Mouse (Mus musculus): ENCODE results near the gene 4931400O07Rik.

The 4931400O07Rik gene

DNA sequence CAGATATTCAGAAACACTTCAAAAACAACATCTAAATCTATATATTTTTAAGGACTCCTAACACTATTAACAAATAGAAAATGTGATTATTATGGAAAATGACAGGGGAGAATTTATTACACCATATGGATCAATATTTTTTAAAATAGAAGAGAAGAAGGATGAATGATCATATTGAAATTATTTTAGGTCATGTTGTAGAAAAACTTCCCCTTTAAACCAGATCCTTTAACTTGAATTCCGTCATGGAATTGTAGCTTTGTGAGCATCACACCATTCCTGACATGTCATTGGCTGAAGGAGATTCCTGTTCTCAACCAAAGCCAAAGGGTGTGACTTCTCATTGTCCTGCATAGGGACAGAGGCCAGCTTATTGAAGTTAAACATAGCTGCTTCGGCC, at the start of gene 4931400O07Rik:
Gene 4931400O07Rik (plus strand): TSS at position 301 of the 400 bp plus-strand sequence.
- no peak for DNase-seq (ENCODE audit: low spot score)
